In genomic region chr17:28332915-28333546, GRCm38 (mm10) we compare ENCODE assay signal across 10 mouse cellular contexts. TPM values are rescaled to one million over a fixed set of nuclear protein-coding genes. Genes with fewer than 3 reads are reported as not detected.
DNase-seq lines count a peak whose midpoint lies in the region; ATAC-seq and TF ChIP-seq lines count a peak whose summit lies in the region.
"Had no signal": no experiment of that assay in that cellular context is flagged by ENCODE, and none has a peak within 500 bp of the region (broad histone marks: within the 10 kb centered on the region; RNA-seq: fewer than 3 reads in every experiment).

No protein-coding gene starts in this region.

- H3K9ac ChIP-seq in heart, adult 2 months (ENCODE audit: low read depth, low read length), result no peak overlapping the region
- H3K9ac ChIP-seq in neural tube, embryonic 12.5 days, result no peak overlapping the region
- H3K9ac ChIP-seq in limb, embryonic 15.5 days, result no peak overlapping the region
- H3K9ac ChIP-seq: forebrain, postnatal 0 days had no signal

- peaks cover 63% of the 10 kb centered on the region for H3K4me1 ChIP-seq in heart, embryonic 10.5 days
- H3K4me1 ChIP-seq in heart, adult 2 months (ENCODE audit: control insufficient read depth, insufficient read depth, low read length), result no peaks in the 10 kb centered on the region
- peaks cover 22% of the 10 kb centered on the region for H3K4me1 ChIP-seq in neural tube, embryonic 12.5 days
- peaks cover 45% of the 10 kb centered on the region for H3K4me1 ChIP-seq in limb, embryonic 15.5 days

- H3K27ac ChIP-seq in heart, embryonic 10.5 days, result peak overlapping the region; percentile 75
- H3K27ac ChIP-seq in heart, adult 2 months, result no peak overlapping the region
- no peak overlapping the region for H3K27ac ChIP-seq in neural tube, embryonic 12.5 days
- H3K27ac ChIP-seq in limb, embryonic 15.5 days, result peak overlapping the region; percentile 75

- DNase-seq in heart, embryonic 10.5 days (ENCODE audit: low spot score), result no peak
- no peak for DNase-seq in heart, adult 2 months
- no peak for DNase-seq in neural tube, embryonic 10.5 days (ENCODE audit: extremely low spot score, low spot score)
- DNase-seq in T-cell, adult 2 months (ENCODE audit: low spot score), result no peak
- no peak for DNase-seq in left cerebral cortex, adult 18-20 months (ENCODE audit: low spot score in 2 of 2)
- no peak for DNase-seq in left cerebral cortex, adult 11 months (ENCODE audit: low spot score)
- DNase-seq: forebrain, postnatal 0 days had no signal

- WGBS in heart, embryonic 10.5 days, result 60% methylated on average over 31 of the region's 31 CpGs
- 67% methylated on average over 31 of the region's 31 CpGs for WGBS in heart, adult 2 months
- WGBS in neural tube, embryonic 12.5 days, result 54% methylated on average over 31 of the region's 31 CpGs
- 47% methylated on average over 31 of the region's 31 CpGs for WGBS in limb, embryonic 15.5 days

- H3K4me3 ChIP-seq in heart, embryonic 10.5 days, result peak overlapping the region; percentile 12
- H3K4me3 ChIP-seq in heart, adult 2 months, result no peak overlapping the region
- H3K4me3 ChIP-seq in neural tube, embryonic 12.5 days, result no peak overlapping the region
- H3K4me3 ChIP-seq in limb, embryonic 15.5 days, result no peak overlapping the region

- no peak for TF ChIP-seq POLR2A in heart, adult 2 months (IDR thresholded peaks at IDR 0.05; ENCODE audit: insufficient read depth, low read depth, low read length)

- no peaks in the 10 kb centered on the region for H3K79me2 ChIP-seq in heart, adult 2 months (replicated peaks; ENCODE audit: control insufficient read depth, insufficient read depth, low read length)

- ATAC-seq in neural tube, embryonic 12.5 days (ENCODE audit: low FRiP score, low read depth), result no peak
- ATAC-seq in limb, embryonic 15.5 days (ENCODE audit: insufficient number of reproducible peaks, low FRiP score, low TSS enrichment, low read depth), result no peak
- ATAC-seq: CD4-positive, CD25-positive, alpha-beta regulatory T cell, adult 4 months; forebrain, postnatal 0 days had no signal

- intact Hi-C loops in heart, adult 2 months (cut with DNase I), result no loop called here

- no peaks in the 10 kb centered on the region for H3K9me3 ChIP-seq in heart, embryonic 10.5 days
- H3K9me3 ChIP-seq in neural tube, embryonic 12.5 days, result no peaks in the 10 kb centered on the region
- no peaks in the 10 kb centered on the region for H3K9me3 ChIP-seq in limb, embryonic 15.5 days

- no peaks in the 10 kb centered on the region for H3K27me3 ChIP-seq in heart, embryonic 10.5 days (ENCODE audit: insufficient read depth, poor library complexity, severe bottlenecking)
- no peaks in the 10 kb centered on the region for H3K27me3 ChIP-seq in heart, adult 2 months (ENCODE audit: control insufficient read depth, insufficient read depth, low read length)
- no peaks in the 10 kb centered on the region for H3K27me3 ChIP-seq in neural tube, embryonic 12.5 days (replicated peaks)
- H3K27me3 ChIP-seq in limb, embryonic 15.5 days, result no peaks in the 10 kb centered on the region

- TF ChIP-seq CTCF in heart, adult 2 months (IDR thresholded peaks at IDR 0.05), result no peak

- TF ChIP-seq EP300 in heart, adult 2 months (IDR thresholded peaks at IDR 0.05; ENCODE audit: insufficient read depth, low read depth, low read length), result no peak

- peaks cover 81% of the 10 kb centered on the region for H3K36me3 ChIP-seq in heart, embryonic 10.5 days
- peaks cover 4% of the 10 kb centered on the region; the same call in 1 of the 2 replicates for H3K36me3 ChIP-seq in heart, adult 2 months (ENCODE audit: control insufficient read depth, insufficient read depth, low read length)
- peaks cover 34% of the 10 kb centered on the region for H3K36me3 ChIP-seq in neural tube, embryonic 12.5 days
- H3K36me3 ChIP-seq in limb, embryonic 15.5 days, result peaks cover 74% of the 10 kb centered on the region

- peak overlapping the region; percentile 5; the same call in 1 of the 2 replicates for H3K4me2 ChIP-seq in neural tube, embryonic 12.5 days (replicated peaks)
- H3K4me2 ChIP-seq in limb, embryonic 15.5 days, result no peak overlapping the region

RNA-seq across cellular contexts. Expression of gene Rpl10a, which starts 4.8 kb away (rescaled TPM):
- polyA plus RNA-seq in heart, embryonic 10.5 days (2016; fragmentation: Nextera tagmentation; extraction: Ambion mirVana), result 345 and 365 TPM in 2 replicates
- total RNA-seq in heart, adult 2 months (2021), result 100 to 1,000 TPM; 360 to 417 TPM
- 634 and 1,197 TPM in 2 replicates for polyA plus RNA-seq in heart, adult 2 months (2012; rRNA removed)
- polyA plus RNA-seq in neural tube, embryonic 12.5 days (2016; fragmentation: Nextera tagmentation; extraction: Ambion mirVana), result 341 and 353 TPM in 2 replicates
- 509 and 665 TPM in 2 replicates for polyA plus RNA-seq in limb, embryonic 15.5 days (2015; fragmentation: Nextera tagmentation; extraction: Ambion mirVana)
- 100 to 1,000 TPM; 322 to 334 TPM for total RNA-seq in left cerebral cortex, adult 18-20 months (2021)

RNA-seq across cellular contexts. Expression of gene Tead3, which starts 17.6 kb away (rescaled TPM):
- 6.3 and 6.5 TPM in 2 replicates for polyA plus RNA-seq in heart, embryonic 10.5 days (2016; fragmentation: Nextera tagmentation; extraction: Ambion mirVana)
- total RNA-seq in heart, adult 2 months (2021), result 10 to 100 TPM; 12.7 to 13.7 TPM
- 20.2 and 21.2 TPM in 2 replicates for polyA plus RNA-seq in heart, adult 2 months (2012; rRNA removed)
- polyA plus RNA-seq in neural tube, embryonic 12.5 days (2016; fragmentation: Nextera tagmentation; extraction: Ambion mirVana), result 3.5 and 4.8 TPM in 2 replicates
- 15.5 and 16.2 TPM in 2 replicates for polyA plus RNA-seq in limb, embryonic 15.5 days (2015; fragmentation: Nextera tagmentation; extraction: Ambion mirVana)
- 1 to 10 TPM; 2.3 to 2.5 TPM for total RNA-seq in left cerebral cortex, adult 18-20 months (2021)
- polyA plus RNA-seq: CD4-positive, CD25-positive, alpha-beta regulatory T cell, adult 4 months had no signal

RNA-seq across cellular contexts. Expression of gene Fance, which starts 19.7 kb away (rescaled TPM):
- polyA plus RNA-seq in heart, embryonic 10.5 days (2016; fragmentation: Nextera tagmentation; extraction: Ambion mirVana), result 25.8 and 30.6 TPM in 2 replicates
- total RNA-seq in heart, adult 2 months (2021), result 10 to 100 TPM; 11.2 to 12.0 TPM
- 7.4 and 11.8 TPM in 2 replicates for polyA plus RNA-seq in heart, adult 2 months (2012; rRNA removed)
- 31.0 and 31.2 TPM in 2 replicates for polyA plus RNA-seq in neural tube, embryonic 12.5 days (2016; fragmentation: Nextera tagmentation; extraction: Ambion mirVana)
- polyA plus RNA-seq in limb, embryonic 15.5 days (2015; fragmentation: Nextera tagmentation; extraction: Ambion mirVana), result 30.6 and 33.9 TPM in 2 replicates
- 10 to 100 TPM; 25.4 to 25.5 TPM for total RNA-seq in left cerebral cortex, adult 18-20 months (2021)

RNA-seq across cellular contexts. Expression of gene Tulp1, which starts 32.0 kb away (rescaled TPM):
- polyA plus RNA-seq in heart, embryonic 10.5 days (2016; fragmentation: Nextera tagmentation; extraction: Ambion mirVana), result 5.0 and 5.7 TPM in 2 replicates
- not detected for total RNA-seq in heart, adult 2 months (2021)
- 0.38 TPM in 1 of 2 replicates, not detected in the other for polyA plus RNA-seq in heart, adult 2 months (2012; rRNA removed)
- 3.0 and 5.1 TPM in 2 replicates for polyA plus RNA-seq in neural tube, embryonic 12.5 days (2016; fragmentation: Nextera tagmentation; extraction: Ambion mirVana)
- polyA plus RNA-seq in limb, embryonic 15.5 days (2015; fragmentation: Nextera tagmentation; extraction: Ambion mirVana), result 5.4 and 6.2 TPM in 2 replicates
- total RNA-seq in left cerebral cortex, adult 18-20 months (2021), result not detected

Comparison
In these comparisons a context has a peak if more than half of its experiments do, and no peak if none do; other contexts are left out.
1. H3K27ac ChIP-seq: peak in heart, embryonic 10.5 days (single experiment) and limb, embryonic 15.5 days (single experiment); none in heart, adult 2 months (single experiment) and neural tube, embryonic 12.5 days (single experiment).